Mouse (Mus musculus) kidney, postnatal 0 days (tissue): ENCODE measurements around the gene Gpc2. TPM values are rescaled to one million over a fixed set of nuclear protein-coding genes. Genes with fewer than 3 reads are reported as not detected.
A peak's percentile ranks its signal among the peaks of the same experiment; 100 is the strongest.

Experiments used
- ATAC-seq: fragments of 200-750 bp; cut with Nextera tagmentation; replicated peaks from 2 replicates; pipeline ENCODE4 v1.8.0; 2017; ENCODE audit warnings: low read depth, moderate number of reproducible peaks, moderate TSS enrichment, moderate library complexity; ENCODE audit not compliant: low FRiP score
- DNase-seq: peaks from one replicate; pipeline ENCODE4 v3.0.0-alpha.2; 2016; ENCODE audit warnings: low spot score
- H3K27ac ChIP-seq: fragments of 300-500 bp; sonication (generic); 2 replicates; pipeline ENCODE4 v1.5.1; 2014; ENCODE audit warnings: mild to moderate bottlenecking
- H3K27me3 ChIP-seq: fragments of 300-500 bp; sonication (generic); 2 replicates; pipeline ENCODE4 v1.6.1; 2014; ENCODE audit warnings: low read length, mixed read lengths; ENCODE audit not compliant: insufficient read depth
- H3K36me3 ChIP-seq: fragments of 300-500 bp; sonication (generic); 2 replicates; pipeline ENCODE4 v1.6.1; 2014; ENCODE audit warnings: low read length, mixed read lengths; ENCODE audit not compliant: insufficient read depth
- H3K4me1 ChIP-seq: fragments of 300-500 bp; sonication (generic); replicated peaks from 2 replicates; pipeline ENCODE4 v1.6.1; 2014; ENCODE audit warnings: antibody characterized with exemption, low read length, mixed read lengths; ENCODE audit not compliant: insufficient read depth
- H3K4me2 ChIP-seq: fragments of 300-500 bp; sonication (generic); 2 replicates; pipeline ENCODE4 v1.6.1; 2014; ENCODE audit warnings: mild to moderate bottlenecking, low read length, moderate library complexity, mixed read lengths
- H3K4me3 ChIP-seq: fragments of 300-500 bp; sonication (generic); replicated peaks from 2 replicates; pipeline ENCODE4 v1.5.1; 2014; ENCODE audit warnings: low read depth, low read length
- H3K9ac ChIP-seq: fragments of 300-500 bp; sonication (generic); 2 replicates; pipeline ENCODE4 v1.6.1; 2014; ENCODE audit warnings: low read depth, low read length
- H3K9me3 ChIP-seq: fragments of 300-500 bp; sonication (generic); replicated peaks from 2 replicates; pipeline ENCODE4 v1.6.1; 2016; ENCODE audit warnings: low read length, inconsistent platforms, mixed read lengths
- CTCF ChIP-seq: IDR thresholded peaks from 2 replicates; pipeline ENCODE4 v1.5.1; 2016; ENCODE audit warnings: antibody characterized with exemption, low read depth, mild to moderate bottlenecking, moderate library complexity
- WGBS: fragments of 180-500 bp; shearing (Covaris S2); extraction: QIAGEN DNeasy Blood & Tissue Kit; methylation state at CpG from one replicate; pipeline ENCODE4 v1.1.7; 2014; 5-methylcytosine and 5-hydroxymethylcytosine counted together
- polyA plus RNA-seq: library from polyadenylated mRNA; unstranded; fragments of >200 nt; fragmentation: Nextera tagmentation; extraction: Ambion mirVana; gene quantifications from 2 replicates; pipeline ENCODE4 v1.2.1, GENCODE M21; 2015

Gene Gpc2
- polyA plus RNA-seq, 1 experiment from 2014 or later: 8.1 TPM

DNA sequence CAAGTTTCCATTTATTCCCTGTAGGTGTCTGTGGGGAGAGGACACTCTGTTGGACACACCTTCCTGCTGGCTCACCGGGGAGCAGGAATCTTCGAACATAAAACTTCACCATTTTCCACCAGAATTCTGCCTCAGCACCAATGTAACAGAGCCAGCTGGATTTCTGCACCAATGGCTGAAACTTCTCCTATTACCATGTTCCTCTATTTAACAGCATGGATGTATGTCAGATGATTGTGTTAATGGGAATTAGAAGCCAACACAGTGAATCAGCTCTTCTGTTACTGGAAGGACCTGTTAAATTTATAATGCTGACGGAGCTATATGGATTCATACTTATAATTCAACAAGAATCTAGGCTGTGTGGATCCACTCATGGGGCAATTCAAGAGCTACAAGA, 50.3 kb downstream of the Gpc2 start:
- 81% methylated on average over 3 of the region's 3 CpGs for WGBS
- Histone ChIP-seq H3K4me3 (no peak overlapping the region), H3K9me3 (no peaks in the 10 kb centered on the region), H3K9ac (no peak overlapping the region), H3K4me1 (no peaks in the 10 kb centered on the region), H3K36me3 (no peaks in the 10 kb centered on the region), H3K4me2 (no peak overlapping the region), H3K27me3 (no peaks in the 10 kb centered on the region), H3K27ac (no peak overlapping the region)
- DNase-seq (no peak), ATAC-seq (no peak)
- no peak for TF ChIP-seq CTCF

DNA sequence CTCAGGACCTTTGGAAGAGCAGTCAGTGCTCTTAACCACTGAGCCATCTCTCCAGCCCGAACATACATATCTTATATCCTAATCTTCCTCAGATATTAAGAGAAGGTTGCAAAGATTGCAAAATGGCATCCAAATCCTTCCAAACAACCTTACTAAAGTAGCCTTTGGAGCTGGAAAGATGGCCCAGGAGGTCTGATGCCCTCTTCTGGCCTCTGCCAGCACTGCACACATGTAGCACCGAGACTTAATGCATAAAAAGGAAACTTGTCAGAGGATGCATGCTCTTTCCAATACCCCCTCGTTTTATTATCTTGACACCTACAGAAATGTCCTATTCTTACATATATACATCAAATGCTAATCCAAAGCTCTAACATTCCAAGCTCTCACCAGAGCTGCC, 51.8 kb downstream of the Gpc2 start:
- Histone ChIP-seq H3K27me3 (no peaks in the 10 kb centered on the region), H3K4me1 (no peaks in the 10 kb centered on the region), H3K36me3 (no peaks in the 10 kb centered on the region), H3K4me2 (no peak overlapping the region), H3K4me3 (no peak overlapping the region), H3K27ac (no peak overlapping the region), H3K9me3 (no peaks in the 10 kb centered on the region), H3K9ac (no peak overlapping the region)
- ATAC-seq (no peak), DNase-seq (peak; percentile 17)
- peak; percentile 71 for TF ChIP-seq CTCF
- WGBS: 55% methylated on average over 3 of the region's 3 CpGs

DNA sequence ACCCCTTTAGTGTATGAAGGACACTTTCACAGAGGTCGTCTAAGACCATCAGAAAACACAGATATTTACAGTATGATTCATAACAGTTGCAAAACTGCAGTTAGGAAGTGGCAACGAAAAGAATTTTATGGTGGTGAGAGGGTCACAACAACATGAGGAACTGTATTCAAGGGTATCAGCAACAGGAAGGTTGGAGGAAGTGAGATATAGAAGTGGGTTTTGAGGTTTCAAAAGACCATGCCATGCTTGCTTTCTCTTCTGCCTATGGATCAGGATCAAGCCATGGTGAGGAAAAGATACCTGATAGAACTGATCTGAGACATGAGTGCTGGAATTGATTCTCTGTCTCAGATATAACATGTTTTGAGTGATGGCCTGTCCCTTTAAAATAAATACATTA, 52.4 kb downstream of the Gpc2 start:
- no peak overlapping the region for H3K4me2 ChIP-seq

DNA sequence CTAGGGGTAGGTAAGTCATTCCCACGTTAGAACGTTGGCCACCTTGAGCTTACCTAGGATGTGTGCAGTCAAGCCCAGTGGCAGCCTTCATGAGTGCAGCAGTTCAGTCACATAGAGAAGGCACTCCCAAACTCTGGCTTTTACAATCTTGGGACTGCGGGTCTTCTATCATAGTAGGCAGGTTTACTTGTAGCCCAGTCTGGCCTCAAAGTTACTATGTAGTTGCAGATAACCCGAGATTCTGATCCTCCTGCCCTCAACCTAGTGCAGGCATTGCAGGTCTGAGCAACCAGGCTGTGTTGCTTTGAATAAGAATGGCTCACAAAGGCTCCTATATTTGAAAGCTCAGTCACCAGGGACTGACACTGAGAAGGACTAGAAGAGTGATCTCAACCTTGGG, 53.3 kb downstream of the Gpc2 start:
- ATAC-seq (no peak), DNase-seq (no peak)
- 80% methylated on average over 4 of the region's 4 CpGs for WGBS
- TF ChIP-seq CTCF: no peak
- H3K9me3 ChIP-seq: no peaks in the 10 kb centered on the region
- H3K4me3 ChIP-seq: no peak overlapping the region
- H3K4me1 ChIP-seq: no peaks in the 10 kb centered on the region
- H3K36me3 ChIP-seq: no peaks in the 10 kb centered on the region
- no peak overlapping the region for H3K4me2 ChIP-seq
- no peaks in the 10 kb centered on the region for H3K27me3 ChIP-seq
- no peak overlapping the region for H3K27ac ChIP-seq
- H3K9ac ChIP-seq: no peak overlapping the region

More for the DNA sequence above, 52.4 kb downstream of the Gpc2 start:
- DNase-seq (no peak), ATAC-seq (no peak)
- H3K9ac ChIP-seq: no peak overlapping the region
- 72% methylated on average over 2 of the region's 2 CpGs for WGBS
- no peaks in the 10 kb centered on the region for H3K4me1 ChIP-seq
- no peak for TF ChIP-seq CTCF
- no peak overlapping the region for H3K27ac ChIP-seq
- no peaks in the 10 kb centered on the region for H3K9me3 ChIP-seq
- H3K27me3 ChIP-seq: no peaks in the 10 kb centered on the region
- H3K36me3 ChIP-seq: no peaks in the 10 kb centered on the region
- no peak overlapping the region for H3K4me3 ChIP-seq

DNA sequence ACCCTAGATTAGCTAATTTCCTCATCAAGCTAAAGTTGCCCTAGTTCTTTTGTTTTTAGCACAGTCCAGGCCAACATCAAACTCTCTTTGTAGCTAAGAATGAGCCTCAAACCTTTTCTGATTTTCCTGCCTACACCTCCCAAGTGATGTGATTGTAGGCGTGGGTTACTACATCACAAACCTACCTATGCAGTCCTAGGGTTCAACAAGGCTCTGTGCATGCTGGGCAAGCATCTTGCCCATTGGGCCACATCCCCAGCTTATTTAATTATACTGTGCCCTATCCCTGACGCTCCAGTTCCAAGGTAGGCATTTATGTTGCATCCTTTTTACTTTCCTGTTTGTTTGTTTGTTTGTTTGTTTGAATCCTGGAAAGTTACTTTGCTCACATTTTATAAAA, 54.1 kb downstream of the Gpc2 start, which contains the start of gene Nxpe5:
Nxpe5 (plus strand) TSS at position 199 of the 400 bp plus-strand sequence.
- Histone ChIP-seq H3K36me3 (no peaks in the 10 kb centered on the region), H3K4me2 (no peak within 1 kb of the TSS), H3K27me3 (no peaks in the 10 kb centered on the region), H3K27ac (no peak within 1 kb of the TSS), H3K4me3 (no peak within 1 kb of the TSS), H3K4me1 (no peaks in the 10 kb centered on the region), H3K9me3 (no peaks in the 10 kb centered on the region), H3K9ac (no peak within 1 kb of the TSS)
- ATAC-seq (no peak), DNase-seq (no peak)
- TF ChIP-seq CTCF: no peak
- WGBS: 65% methylated on average over 2 of the region's 2 CpGs

Other genes starting within 250 kb of the Gpc2 start
- not detected in 2 replicates for gene Smok3c, start 226.8 kb downstream of the Gpc2 start, polyA plus RNA-seq
- gene Zkscan1, start 194.9 kb downstream of the Gpc2 start, polyA plus RNA-seq: 17.2 and 17.8 TPM in 2 replicates
- 45.3 and 49.6 TPM in 2 replicates for gene Zscan21, start 163.1 kb downstream of the Gpc2 start, polyA plus RNA-seq
- gene Zfp113, start 124.3 kb downstream of the Gpc2 start, polyA plus RNA-seq: 13.2 and 16.8 TPM in 2 replicates
- gene Cops6, start 118.9 kb downstream of the Gpc2 start, polyA plus RNA-seq: 240 and 262 TPM in 2 replicates
- 13.0 and 13.1 TPM in 2 replicates for gene Ap4m1, start 108.0 kb downstream of the Gpc2 start, polyA plus RNA-seq
- gene Mcm7, start 107.6 kb downstream of the Gpc2 start, polyA plus RNA-seq: 119 and 136 TPM in 2 replicates
- 49.8 and 54.8 TPM in 2 replicates for gene Taf6, start 92.6 kb downstream of the Gpc2 start, polyA plus RNA-seq
- 42.2 and 43.9 TPM in 2 replicates for gene Cnpy4, start 92.5 kb downstream of the Gpc2 start, polyA plus RNA-seq
- 11.4 and 12.8 TPM in 2 replicates for gene Mblac1, start 85.7 kb downstream of the Gpc2 start, polyA plus RNA-seq
- 0.22 and 0.36 TPM in 2 replicates for gene Nxpe5, start 54.1 kb downstream of the Gpc2 start, polyA plus RNA-seq
- 77.6 and 87.0 TPM in 2 replicates for gene Lamtor4, start 24.5 kb downstream of the Gpc2 start, polyA plus RNA-seq
- 3.2 and 4.3 TPM in 2 replicates for gene BC037034, start 16.0 kb downstream of the Gpc2 start, polyA plus RNA-seq
- gene Gal3st4, start 7.2 kb downstream of the Gpc2 start, polyA plus RNA-seq: 0.86 and 1.5 TPM in 2 replicates
- gene Gm43720, start within 50 bp of the Gpc2 start, polyA plus RNA-seq: 0.06 and 0.16 TPM in 2 replicates
- gene Stag3, start 235 bp upstream of the Gpc2 start, polyA plus RNA-seq: 1.7 and 1.8 TPM in 2 replicates
- 0.13 TPM in 1 of 2 replicates, not detected in the other for gene Pvrig, start 62.0 kb upstream of the Gpc2 start, polyA plus RNA-seq
- 24.0 and 25.3 TPM in 2 replicates for gene Zfp157, start 161.5 kb upstream of the Gpc2 start, polyA plus RNA-seq